Mouse (Mus musculus): ENCODE measurements around the gene Klhl20. TPM values are rescaled to one million over a fixed set of nuclear protein-coding genes. Genes with fewer than 3 reads are reported as not detected.
"Not testable (repeated sequence)": the region's sequence is repeated elsewhere in the genome, so short reads cannot be mapped to it uniquely, and the experiment has no call there.

Klhl20 gene
- 17.2 and 22.6 TPM in 2 replicates for total RNA-seq (2017)

DNA sequence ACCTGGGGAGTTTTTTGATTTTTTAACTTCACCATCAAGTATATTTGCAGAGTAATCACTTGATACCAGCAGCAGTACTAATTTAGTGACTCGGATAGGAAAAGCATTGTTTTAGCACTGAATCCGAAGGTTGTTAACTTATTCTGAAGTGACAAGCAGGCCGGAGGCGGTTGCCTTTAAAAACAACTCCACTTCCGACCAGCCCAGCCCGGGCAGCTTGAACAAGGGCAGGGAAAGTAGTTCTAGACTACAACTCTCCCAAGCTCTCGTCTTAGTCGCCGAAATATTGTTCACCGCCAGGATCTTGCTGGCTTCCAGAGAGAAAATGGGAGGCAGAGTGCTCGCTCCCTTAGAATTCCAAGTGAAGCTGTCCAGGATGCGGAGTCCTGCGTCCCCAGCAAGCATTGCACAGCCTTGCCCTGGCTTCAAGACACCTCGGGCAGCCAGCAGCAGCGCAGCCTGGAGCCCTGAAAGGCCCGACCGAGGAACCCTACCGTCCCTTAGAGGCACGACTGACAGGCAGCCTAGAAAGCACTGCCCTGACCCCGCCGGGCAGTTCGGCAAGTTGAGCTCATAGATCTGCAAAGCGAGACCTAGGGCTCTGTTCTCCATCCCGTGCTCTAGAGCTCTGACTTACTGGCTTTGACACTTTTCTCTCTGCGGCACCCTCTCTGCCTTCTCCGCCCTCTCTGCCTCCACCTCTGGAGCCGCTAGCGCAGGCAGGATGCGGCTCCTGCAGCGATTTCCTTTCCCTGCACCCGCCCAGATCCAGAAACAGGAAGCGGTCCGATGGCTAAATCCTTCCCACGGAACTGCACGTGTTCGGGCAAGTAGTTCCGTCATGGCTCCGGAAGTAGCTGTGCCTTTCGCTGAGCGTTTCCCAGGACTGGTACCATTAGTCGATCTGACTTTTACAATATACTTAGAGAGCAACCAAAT lies at the start of gene Klhl20:
TSS of gene Klhl20 (minus strand) at position 786 of the 939 bp plus-strand sequence.
- peak; percentile 100 for ATAC-seq (replicated peaks; ENCODE audit: low read depth, poor library complexity, severe bottlenecking)

- ATAC-seq (replicated peaks; ENCODE audit: low read depth, poor library complexity, severe bottlenecking), result peak; percentile 75
Measured at GRCm38 (mm10) chr1:161180674-161181073, 49.4 kb upstream of the Klhl20 start.

DNA sequence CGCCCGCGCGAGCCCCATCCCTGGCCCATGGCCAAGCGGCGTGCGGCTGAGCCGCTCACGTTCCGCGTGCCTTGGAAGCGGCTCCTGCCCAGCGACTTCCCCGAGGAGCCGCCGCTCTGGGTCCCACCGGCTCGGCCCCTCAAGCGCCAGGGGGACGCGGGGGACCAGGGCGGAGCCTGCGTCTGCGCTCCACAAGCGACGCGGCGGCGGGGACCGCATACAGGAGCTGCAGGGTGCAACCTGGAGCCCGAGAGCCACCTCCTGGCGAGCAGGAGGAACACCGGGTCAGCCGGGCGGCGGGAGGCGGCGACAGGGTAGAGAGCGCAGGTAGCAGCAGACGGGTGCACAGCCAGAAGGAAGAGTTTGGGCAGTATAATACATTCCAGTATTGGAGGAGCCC lies 39.3 kb upstream of the Klhl20 start:
- peak; percentile 99 for ATAC-seq (replicated peaks; ENCODE audit: low read depth, poor library complexity, severe bottlenecking)

DNA sequence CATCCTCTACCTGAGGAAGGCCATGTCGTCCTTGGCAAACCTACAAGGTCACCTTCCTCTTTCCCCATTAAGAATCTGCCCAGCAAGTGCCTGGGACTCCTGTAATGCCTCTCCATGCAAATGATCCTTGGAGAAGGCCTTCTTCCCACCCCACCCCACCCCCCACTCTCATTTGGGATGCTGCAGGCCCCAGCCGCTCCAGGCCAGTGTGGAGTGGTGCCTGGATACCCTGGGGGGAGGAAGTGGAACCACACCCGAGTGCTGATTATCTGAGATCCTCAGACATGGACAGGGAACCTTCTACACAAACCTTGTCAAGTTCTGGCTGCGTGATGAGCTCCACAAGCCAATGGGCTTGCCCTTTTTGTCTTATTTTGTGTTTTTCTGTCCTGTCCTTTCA lies 29.0 kb upstream of the Klhl20 start:
- 0 out of 2 replicates have a peak, but pooled peaks have one; percentile 25 for ATAC-seq (replicated peaks; ENCODE audit: low read depth, poor library complexity, severe bottlenecking)

GRCm38 (mm10) chr1:161159214-161159613 lies 27.9 kb upstream of the Klhl20 start, which contains the start of gene Tex50:
TSS of gene Tex50 (minus strand) at chr1:161159314.
- no peak for ATAC-seq (replicated peaks; ENCODE audit: low read depth, poor library complexity, severe bottlenecking)

GRCm38 (mm10) chr1:161156546-161156945 lies 25.2 kb upstream of the Klhl20 start:
- ATAC-seq (replicated peaks; ENCODE audit: low read depth, poor library complexity, severe bottlenecking), result 0 out of 2 replicates have a peak, but pooled peaks have one; percentile 18

GRCm38 (mm10) chr1:161151098-161151497 lies 19.8 kb upstream of the Klhl20 start:
- ATAC-seq (replicated peaks; ENCODE audit: low read depth, poor library complexity, severe bottlenecking), result no peak

- no peak for ATAC-seq (replicated peaks; ENCODE audit: low read depth, poor library complexity, severe bottlenecking)
Measured at GRCm38 (mm10) chr1:161147888-161148287, 16.6 kb upstream of the Klhl20 start.

DNA sequence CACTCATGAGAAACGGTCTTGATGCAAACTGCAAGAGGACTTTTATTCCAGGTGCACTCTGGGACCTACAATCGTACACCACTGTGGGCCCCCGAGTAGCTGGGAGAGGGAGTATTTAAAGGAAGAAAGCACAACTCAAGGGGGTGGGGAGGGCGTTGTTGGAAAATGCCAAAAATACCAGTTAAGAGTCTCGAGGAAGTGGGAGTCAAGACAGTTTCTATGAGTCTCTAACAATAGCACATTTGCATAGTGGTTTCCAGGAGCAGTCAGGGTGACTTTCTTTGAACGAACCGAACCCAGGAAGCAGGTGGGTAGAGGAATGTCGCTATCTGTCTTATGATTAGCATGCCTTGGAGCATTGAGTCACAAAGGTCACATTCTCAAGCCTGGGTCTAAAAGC lies 14.3 kb upstream of the Klhl20 start:
- ATAC-seq (replicated peaks; ENCODE audit: low read depth, poor library complexity, severe bottlenecking), result not testable (repeated sequence)

DNA sequence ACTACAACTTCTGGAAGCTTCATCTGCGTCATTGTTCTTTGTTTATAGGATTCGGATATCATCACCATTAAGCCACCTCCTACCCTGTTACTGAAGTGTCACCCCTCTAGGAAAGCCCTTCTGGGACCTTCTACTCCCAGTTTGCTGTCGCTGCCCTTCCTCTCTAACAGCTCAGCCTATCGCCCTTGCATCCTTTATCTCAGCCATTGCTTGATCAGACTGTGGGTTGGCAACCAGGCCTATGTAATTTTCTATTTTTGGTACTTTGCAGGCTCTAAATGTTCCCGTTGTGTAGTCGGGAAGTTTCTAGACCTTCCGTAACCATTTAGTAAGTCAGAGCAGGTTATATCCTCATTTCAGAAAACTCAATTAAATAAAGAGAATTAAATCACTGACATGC lies 11.9 kb upstream of the Klhl20 start:
- no peak for ATAC-seq (replicated peaks; ENCODE audit: low read depth, poor library complexity, severe bottlenecking)

DNA sequence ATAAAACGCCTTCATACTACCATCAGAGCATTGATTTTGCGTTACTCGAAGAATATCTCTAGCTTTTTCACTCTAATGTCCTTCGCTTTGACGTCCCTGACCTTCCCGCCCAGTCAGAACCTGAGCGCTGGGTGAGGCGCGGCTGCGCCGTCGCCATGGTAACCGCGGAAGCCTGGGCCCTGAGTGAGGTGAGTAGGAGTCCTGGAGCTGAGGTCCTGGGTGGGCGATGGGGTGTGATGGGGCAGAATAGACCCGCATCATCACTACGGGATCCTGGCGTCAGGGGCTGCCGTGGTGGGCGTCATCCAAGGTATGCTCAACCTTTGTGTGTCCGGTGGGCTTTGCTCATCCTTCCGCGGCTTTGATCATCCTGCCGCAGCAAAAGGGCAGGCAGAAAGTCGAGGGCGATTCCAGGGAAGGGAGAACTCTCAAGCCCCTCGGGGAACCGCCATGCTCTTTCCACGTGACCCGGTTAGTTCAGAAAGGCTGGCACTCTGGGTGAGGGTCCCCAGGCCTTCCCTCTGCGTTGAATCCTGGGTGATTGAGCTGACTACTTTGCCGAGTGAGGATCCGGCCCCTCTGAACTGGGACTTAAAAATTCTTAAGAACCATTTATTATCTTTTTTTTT lies 11.3 kb upstream of the Klhl20 start, which contains the start of gene Ankrd45:
TSS of gene Ankrd45 (plus strand) at position 161 of the 629 bp plus-strand sequence.
- peak; percentile 60 for ATAC-seq (replicated peaks; ENCODE audit: low read depth, poor library complexity, severe bottlenecking)

- ATAC-seq (replicated peaks; ENCODE audit: low read depth, poor library complexity, severe bottlenecking), result 0 out of 2 replicates have a peak, but pooled peaks have one; percentile 19
Measured at GRCm38 (mm10) chr1:161140026-161140762, 8.9 kb upstream of the Klhl20 start.

DNA sequence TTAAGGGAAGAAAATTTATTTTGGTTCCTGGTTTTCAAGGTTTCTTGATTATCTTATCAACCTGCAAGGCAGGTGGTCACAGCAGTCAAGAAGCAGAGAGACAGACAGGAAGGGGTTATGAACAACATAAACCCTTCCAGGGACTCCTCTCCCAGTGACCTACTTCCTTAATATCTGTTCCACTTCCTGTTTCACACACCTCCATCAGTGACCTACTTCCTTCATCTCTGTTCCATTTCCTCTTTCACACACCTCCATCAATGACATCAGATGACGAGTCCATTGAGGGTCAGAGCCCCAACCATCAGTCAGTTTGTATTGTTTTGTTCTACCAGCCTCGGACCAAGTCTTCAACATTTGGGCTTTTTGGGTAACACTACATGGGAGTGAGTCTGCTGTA lies 8.2 kb upstream of the Klhl20 start:
- peak; percentile 85 for ATAC-seq (replicated peaks; ENCODE audit: low read depth, poor library complexity, severe bottlenecking)

- no peak for ATAC-seq (replicated peaks; ENCODE audit: low read depth, poor library complexity, severe bottlenecking)
Measured at GRCm38 (mm10) chr1:161126461-161126860, 4.8 kb downstream of the Klhl20 start.

DNA sequence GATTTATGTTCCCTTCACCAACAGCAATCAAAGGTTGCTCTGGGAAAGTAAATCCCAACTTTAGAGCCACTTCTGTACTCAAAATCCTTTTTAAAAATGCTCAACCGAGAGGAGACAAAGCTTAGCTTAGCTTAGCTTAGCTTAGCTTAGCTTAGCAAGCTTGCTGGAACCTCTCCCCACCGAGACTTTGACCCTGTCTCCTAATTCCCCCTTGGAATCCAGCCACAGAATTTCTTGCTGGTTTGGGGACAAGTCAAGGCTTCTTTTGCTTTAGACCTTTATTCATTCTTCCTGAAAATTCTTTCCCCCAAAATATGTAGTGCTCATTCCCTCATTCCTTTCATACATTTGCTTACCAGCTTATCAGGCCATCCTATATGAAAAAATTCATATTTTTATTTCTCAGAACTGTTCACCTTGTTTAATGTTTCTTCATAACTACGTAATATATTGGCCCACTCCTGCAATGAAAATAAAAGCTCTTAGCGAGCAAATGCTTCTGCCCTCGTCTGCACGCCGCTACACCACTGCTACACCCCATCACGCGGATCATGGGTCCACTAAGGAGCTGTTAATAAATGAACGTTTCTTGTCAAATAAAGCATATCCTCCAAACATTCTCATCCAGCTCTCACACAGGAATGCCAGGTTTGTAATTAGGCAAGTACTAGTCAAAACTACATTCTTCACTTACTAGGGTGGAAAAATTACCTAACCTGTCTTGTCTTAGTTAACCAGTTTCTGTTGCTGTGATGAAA lies 8.5 kb downstream of the Klhl20 start:
- ATAC-seq (replicated peaks; ENCODE audit: low read depth, poor library complexity, severe bottlenecking), result no peak

DNA sequence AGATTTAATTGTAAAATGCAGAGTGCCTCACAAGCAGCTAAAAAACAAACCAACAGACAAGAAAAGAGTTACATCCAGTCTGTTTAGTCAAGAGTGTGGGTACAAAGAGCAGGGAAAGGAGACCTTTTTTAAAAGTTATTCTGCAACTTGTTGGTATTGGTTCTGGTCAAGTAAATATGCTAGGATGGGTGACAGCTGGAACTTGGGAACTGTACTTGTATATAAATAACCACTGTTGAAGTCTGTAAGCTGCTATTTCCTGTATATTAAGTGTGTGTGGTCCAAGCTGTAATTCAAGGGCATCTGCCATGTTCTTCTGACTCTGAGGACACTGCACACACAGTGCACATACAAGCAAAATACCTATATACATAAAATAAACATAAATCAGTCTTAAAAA lies 16.7 kb downstream of the Klhl20 start:
- no peak for ATAC-seq (replicated peaks; ENCODE audit: low read depth, poor library complexity, severe bottlenecking)

GRCm38 (mm10) chr1:161109216-161109615 lies 22.1 kb downstream of the Klhl20 start:
- ATAC-seq (replicated peaks; ENCODE audit: low read depth, poor library complexity, severe bottlenecking), result no peak

GRCm38 (mm10) chr1:161103842-161104241 lies 27.5 kb downstream of the Klhl20 start:
- ATAC-seq (replicated peaks; ENCODE audit: low read depth, poor library complexity, severe bottlenecking), result 0 out of 2 replicates have a peak, but pooled peaks have one; percentile 23

GRCm38 (mm10) chr1:161099721-161100405 lies 31.4 kb downstream of the Klhl20 start:
- ATAC-seq (replicated peaks; ENCODE audit: low read depth, poor library complexity, severe bottlenecking), result peak; percentile 92

All from common myeloid progenitor, adult 5-6 weeks (primary cell).